ENCODE assay signal across 11 mouse cellular contexts in genomic region chr13:36612785-36613750, GRCm38 (mm10).
A peak's percentile ranks its signal among the peaks of the same experiment; 100 is the strongest.
DNase-seq lines count a peak whose midpoint lies in the region; ATAC-seq lines count a peak whose summit lies in the region.
"Had no signal": no experiment of that assay in that cellular context is flagged by ENCODE, and none has a peak within 500 bp of the region (broad histone marks: within the 10 kb centered on the region; RNA-seq: fewer than 3 reads in every experiment).

No protein-coding gene starts in this region.

- peaks cover 9% of the 10 kb centered on the region; the same call in 1 of the 2 replicates for H3K4me1 ChIP-seq in forebrain, embryonic 14.5 days (ENCODE audit: control insufficient read depth, insufficient read depth, low read length)
- no peaks in the 10 kb centered on the region for H3K4me1 ChIP-seq in neural tube, embryonic 14.5 days (ENCODE audit: control insufficient read depth, insufficient read depth, low read length)
- H3K4me1 ChIP-seq: stomach, embryonic 15.5 days had no signal

- peak overlapping the region; percentile 54 for H3K4me2 ChIP-seq in forebrain, embryonic 14.5 days (ENCODE audit: low read length)
- peak overlapping the region; percentile 26; the same call in 1 of the 2 replicates for H3K4me2 ChIP-seq in neural tube, embryonic 14.5 days (ENCODE audit: low read depth, low read length)
- H3K4me2 ChIP-seq: stomach, embryonic 15.5 days had no signal

- peak overlapping the region; percentile 29 for H3K4me3 ChIP-seq in forebrain, embryonic 14.5 days (ENCODE audit: low read depth, low read length)
- peak overlapping the region; percentile 6; the same call in 1 of the 2 replicates for H3K4me3 ChIP-seq in neural tube, embryonic 14.5 days (ENCODE audit: low read depth, low read length)
- H3K4me3 ChIP-seq: stomach, embryonic 15.5 days had no signal

- WGBS in forebrain, embryonic 14.5 days: 13% methylated on average over 23 of the region's 23 CpGs
- WGBS in neural tube, embryonic 14.5 days: 49% methylated on average over 23 of the region's 23 CpGs

- peak; percentile 29 to 39 for DNase-seq in cerebellum, adult 18-20 months
- DNase-seq in forebrain, embryonic 14.5 days (ENCODE audit: low spot score): peak; percentile 85
- DNase-seq in layer of hippocampus, postnatal 14 days (ENCODE audit: low spot score in 2 of 2): peak; percentile 18 to 21
- no peak for DNase-seq in kidney, postnatal 4 days
- DNase-seq in urinary bladder, postnatal 25 days (ENCODE audit: low spot score): no peak
- DNase-seq in lung, postnatal 4 days: no peak

- peak overlapping the region; percentile 59 for H3K9ac ChIP-seq in forebrain, embryonic 14.5 days (ENCODE audit: low read length)
- no peak overlapping the region for H3K9ac ChIP-seq in neural tube, embryonic 14.5 days (replicated peaks; ENCODE audit: low read depth, low read length)
- H3K9ac ChIP-seq: stomach, embryonic 15.5 days had no signal

- H3K9me3 ChIP-seq in forebrain, embryonic 14.5 days (replicated peaks; ENCODE audit: control insufficient read depth, low read length): no peaks in the 10 kb centered on the region
- H3K9me3 ChIP-seq in neural tube, embryonic 14.5 days (ENCODE audit: control insufficient read depth, low read length): no peaks in the 10 kb centered on the region
- H3K9me3 ChIP-seq: stomach, embryonic 15.5 days had no signal

- peak overlapping the region; percentile 82 for H3K27ac ChIP-seq in forebrain, embryonic 14.5 days (ENCODE audit: low read depth, low read length)
- peak overlapping the region; percentile 61 for H3K27ac ChIP-seq in neural tube, embryonic 14.5 days (ENCODE audit: low read depth, low read length)
- H3K27ac ChIP-seq: macrophage; stomach, embryonic 15.5 days had no signal

- no peaks in the 10 kb centered on the region for H3K36me3 ChIP-seq in forebrain, embryonic 14.5 days (ENCODE audit: control insufficient read depth, insufficient read depth, low read length)
- no peaks in the 10 kb centered on the region for H3K36me3 ChIP-seq in neural tube, embryonic 14.5 days (ENCODE audit: control insufficient read depth, insufficient read depth, low read length)
- H3K36me3 ChIP-seq: stomach, embryonic 15.5 days had no signal

- peak; percentile 85 for ATAC-seq in forebrain, embryonic 14.5 days
- peak; percentile 71 for ATAC-seq in neural tube, embryonic 14.5 days (ENCODE audit: low read depth)
- no peak for ATAC-seq in erythroblast, adult 5-6 weeks (replicated peaks; ENCODE audit: low FRiP score, poor library complexity, severe bottlenecking)

- no peaks in the 10 kb centered on the region for H3K27me3 ChIP-seq in forebrain, embryonic 14.5 days (replicated peaks; ENCODE audit: control insufficient read depth, insufficient read depth, low read length)
- H3K27me3 ChIP-seq in neural tube, embryonic 14.5 days (ENCODE audit: control insufficient read depth, insufficient read depth, low read length): no peaks in the 10 kb centered on the region
- H3K27me3 ChIP-seq: CH12.LX; stomach, embryonic 15.5 days had no signal

Comparison
In these comparisons a context has a peak if more than half of its experiments do, and no peak if none do; other contexts are left out.
1. DNase-seq: peak in cerebellum, adult 18-20 months (2 of 2), forebrain, embryonic 14.5 days (single experiment) and layer of hippocampus, postnatal 14 days (2 of 2); none in kidney, postnatal 4 days (0 of 2), urinary bladder, postnatal 25 days (single experiment) and lung, postnatal 4 days (0 of 2).